Mouse (Mus musculus) urinary bladder, adult 2 months (tissue): Measurements from ENCODE around the gene Shox2. TPM values are rescaled to one million over a fixed set of nuclear protein-coding genes. Genes with fewer than 3 reads are reported as not detected.

Source experiments
- DNase-seq: peaks from one replicate; pipeline ENCODE4 v3.0.0; 2022; ENCODE audit warnings: low spot score
- polyA plus RNA-seq: library from polyadenylated mRNA; depleted of rRNA; stranded (reverse); fragments of >200 nt; gene quantifications from 2 replicates; pipeline ENCODE4 v1.2.3, GENCODE M21; 2012; rRNA removed

Gene Shox2
- polyA plus RNA-seq, 1 experiment = 0.15 TPM

GRCm38 (mm10) chr3:66964884-66965283 lies 16.7 kb downstream of the Shox2 start:
- no peak for DNase-seq

GRCm38 (mm10) chr3:66959972-66960371 lies 21.6 kb downstream of the Shox2 start:
- DNase-seq = no peak

GRCm38 (mm10) chr3:66955126-66955525 lies 26.4 kb downstream of the Shox2 start:
- no peak for DNase-seq

- no peak for DNase-seq
Measured at GRCm38 (mm10) chr3:66939675-66940074, 41.9 kb downstream of the Shox2 start.

- no peak for DNase-seq
Measured at GRCm38 (mm10) chr3:66922436-66922835, 59.1 kb downstream of the Shox2 start.

Other genes with a start within 250 kb of the Shox2 start
- gene Rsrc1, start 381 bp downstream of the Shox2 start, polyA plus RNA-seq = 8.0 and 13.2 TPM in 2 replicates